8 mouse cellular contexts compared by ENCODE assay signal in genomic region chr15:99093291-99094258, GRCm38 (mm10). TPM values are rescaled to one million over a fixed set of nuclear protein-coding genes. Genes with fewer than 3 reads are reported as not detected.
A peak's percentile ranks its signal among the peaks of the same experiment; 100 is the strongest.
DNase-seq lines count a peak whose midpoint lies in the region; ATAC-seq and TF ChIP-seq lines count a peak whose summit lies in the region.

No protein-coding gene starts in this region.

- no peak for TF ChIP-seq RAD21 in CH12.LX (IDR thresholded peaks at IDR 0.05; ENCODE audit: low read depth, low read length)

- ATAC-seq in limb, embryonic 11.5 days (ENCODE audit: insufficient number of reproducible peaks, low FRiP score, low TSS enrichment, low read depth), result 0 out of 2 replicates have a peak, but pooled peaks have one; percentile 45

- no peak for DNase-seq in CH12.LX (ENCODE audit: extremely low read depth)
- DNase-seq in ES-E14 (ENCODE audit: low read depth, low spot score), result peak; percentile 79
- peak; percentile 80 for DNase-seq in embryonic facial prominence, embryonic 10.5 days (ENCODE audit: low spot score)
- peak; percentile 32 for DNase-seq in heart, postnatal 25 days (ENCODE audit: low spot score)
- DNase-seq in limb, embryonic 11.5 days (ENCODE audit: low spot score), result peak; percentile 68
- peak; percentile 81 for DNase-seq in mesoderm, embryonic 11.5 days (ENCODE audit: low read depth, low spot score)
- no peak for DNase-seq in urinary bladder, adult 2 months (ENCODE audit: low spot score)
- DNase-seq in urinary bladder, postnatal 4 days (ENCODE audit: low spot score in 2 of 2), result no peak

- H3K27ac ChIP-seq in CH12.LX (ENCODE audit: insufficient read depth, low read depth), result no peak overlapping the region
- H3K27ac ChIP-seq in ES-E14 (ENCODE audit: insufficient read depth, low read depth, low read length, poor library complexity, severe bottlenecking), result peak overlapping the region; percentile 33; the same call in 1 of the 2 replicates
- peak overlapping the region; percentile 81 for H3K27ac ChIP-seq in embryonic facial prominence, embryonic 10.5 days (replicated peaks)
- H3K27ac ChIP-seq in limb, embryonic 11.5 days (replicated peaks; ENCODE audit: low read depth, low read length), result no peak overlapping the region

- in situ Hi-C loops in CH12.LX (cut with MboI; ENCODE audit: low pct_ligation_motif_present, low pct_unique_long_range_greater_than_20kb, low sequenced_read_pairs) (no loop called here), ES-E14 (cut with MboI; ENCODE audit: low sequenced_read_pairs in 2 of 2, unreplicated experiment in 2 of 2) (loop anchor here in 1 of 2 experiments (25.0 kb wide), 1 partner anchor 306 kb away; the partner anchor contains the start of genes Wnt1 and Wnt10b)

- WGBS in embryonic facial prominence, embryonic 10.5 days, result under 1% methylated on average over 56 of the region's 56 CpGs
- under 1% methylated on average over 56 of the region's 56 CpGs for WGBS in limb, embryonic 11.5 days

- TF ChIP-seq CTCF in CH12.LX (conservative IDR thresholded peaks at IDR 0.05 in 1 of 2, IDR thresholded peaks at IDR 0.05 in 1 of 2; ENCODE audit: low read depth in 2 of 2, low read length in 2 of 2), result 0 out of 4 replicates have a peak, but pooled peaks of 1 of the 2 experiments have one; percentile 9

- no peak for TF ChIP-seq EP300 in CH12.LX (IDR thresholded peaks at IDR 0.05; ENCODE audit: low read length)

- no peak overlapping the region for H3K4me2 ChIP-seq in CH12.LX (ENCODE audit: insufficient read depth, low read depth, poor library complexity, severe bottlenecking)
- H3K4me2 ChIP-seq in limb, embryonic 11.5 days (ENCODE audit: low read depth, severe bottlenecking), result peak overlapping the region; percentile 75

- no peaks in the 10 kb centered on the region for H3K79me2 ChIP-seq in CH12.LX (replicated peaks; ENCODE audit: control insufficient read depth, extremely low read depth, insufficient read depth, poor library complexity, severe bottlenecking)

- H3K36me3 ChIP-seq in CH12.LX (replicated peaks in 1 of 2; ENCODE audit: control insufficient read depth in 1 of 2, insufficient read depth in 1 of 2, low read length in 1 of 2) (no peaks in the 10 kb centered on the region), ES-E14 (ENCODE audit: control insufficient read depth, insufficient read depth, low read length, poor library complexity, severe bottlenecking) (no peaks in the 10 kb centered on the region)
- no peaks in the 10 kb centered on the region for H3K36me3 ChIP-seq in embryonic facial prominence, embryonic 10.5 days (replicated peaks)
- H3K36me3 ChIP-seq in limb, embryonic 11.5 days (ENCODE audit: control insufficient read depth, insufficient read depth, low read length), result no peaks in the 10 kb centered on the region

- no peaks in the 10 kb centered on the region for H3K27me3 ChIP-seq in CH12.LX (replicated peaks)
- H3K27me3 ChIP-seq in embryonic facial prominence, embryonic 10.5 days (replicated peaks; ENCODE audit: low read depth, poor library complexity, severe bottlenecking), result peaks cover 98% of the 10 kb centered on the region
- H3K27me3 ChIP-seq in limb, embryonic 11.5 days (ENCODE audit: control insufficient read depth, insufficient read depth, low read length), result peaks cover 98% of the 10 kb centered on the region

- H3K9me3 ChIP-seq in CH12.LX (replicated peaks; ENCODE audit: low read length) (peaks cover 3% of the 10 kb centered on the region), ES-E14 (ENCODE audit: control insufficient read depth, insufficient read depth, low read depth, low read length) (no peaks in the 10 kb centered on the region)
- no peaks in the 10 kb centered on the region for H3K9me3 ChIP-seq in embryonic facial prominence, embryonic 10.5 days
- H3K9me3 ChIP-seq in limb, embryonic 11.5 days (ENCODE audit: control insufficient read depth, low read length), result no peaks in the 10 kb centered on the region

- dilution Hi-C loops in CH12.LX (cut with MboI; ENCODE audit: extremely low pct_ligation_motif_present, extremely low pct_unique_long_range_greater_than_20kb, low sequenced_read_pairs), result no loop called here

- TF ChIP-seq POLR2A in CH12.LX (IDR thresholded peaks at IDR 0.05; ENCODE audit: low read depth, low read length), result no peak

- H3K4me3 ChIP-seq in CH12.LX (replicated peaks in 1 of 3; ENCODE audit: low read depth in 2 of 3, low read length in 2 of 3, poor library complexity in 1 of 3) (no peak overlapping the region), ES-E14 (ENCODE audit: insufficient read depth in 1 of 2, low read depth in 1 of 2, low read length in 2 of 2, poor library complexity in 1 of 2, severe bottlenecking in 1 of 2) (peak overlapping the region; percentile 53 to 69)
- peak overlapping the region; percentile 63 for H3K4me3 ChIP-seq in embryonic facial prominence, embryonic 10.5 days
- peak overlapping the region; percentile 33 for H3K4me3 ChIP-seq in limb, embryonic 11.5 days (ENCODE audit: low read depth, low read length)

- peaks cover 3 to 13% of the 10 kb centered on the region in 2 experiments; a peak in 3 of 4 replicates for H3K4me1 ChIP-seq in CH12.LX (ENCODE audit: control insufficient read depth in 1 of 2, insufficient read depth in 2 of 2)
- H3K4me1 ChIP-seq in ES-E14 (ENCODE audit: control insufficient read depth in 2 of 2, insufficient read depth in 2 of 2, low read length in 2 of 2, poor library complexity in 1 of 2), result peaks cover 2 to 16% of the 10 kb centered on the region in 2 experiments; a peak in 2 of 4 replicates
- peaks cover 83% of the 10 kb centered on the region for H3K4me1 ChIP-seq in embryonic facial prominence, embryonic 10.5 days
- H3K4me1 ChIP-seq in limb, embryonic 11.5 days (ENCODE audit: control insufficient read depth, insufficient read depth, low read length), result peaks cover 30% of the 10 kb centered on the region

- intact Hi-C loops in heart, postnatal 25 days (cut with DNase I), result no loop called here

- H3K9ac ChIP-seq in CH12.LX (ENCODE audit: insufficient read depth, low read depth) (no peak overlapping the region), ES-E14 (ENCODE audit: insufficient read depth, low read depth, low read length, poor library complexity, severe bottlenecking) (peak overlapping the region; percentile 47; the same call in 1 of the 2 replicates)
- peak overlapping the region; percentile 45; the same call in 1 of the 2 replicates for H3K9ac ChIP-seq in limb, embryonic 11.5 days (ENCODE audit: low read length)

TF ChIP-seq in CH12.LX, 34 proteins besides CTCF, POLR2A, EP300 and RAD21 (continues in another document):
- TF ChIP-seq ZMIZ1 (IDR thresholded peaks at IDR 0.05; ENCODE audit: low read depth, low read length) (no peak), E2F4 (IDR thresholded peaks at IDR 0.05; ENCODE audit: insufficient replicate concordance, low read depth, low read length) (no peak)

TF ChIP-seq in ES-E14, 5 proteins besides CTCF, POLR2A, EP300 and RAD21 (continues in another document):
- no peak for TF ChIP-seq CHD2 (IDR thresholded peaks at IDR 0.05; ENCODE audit: low read depth, low read length)
- TF ChIP-seq HCFC1 (IDR thresholded peaks at IDR 0.05; ENCODE audit: borderline replicate concordance, insufficient read depth, low read length), result no peak

RNA-seq across cellular contexts. Expression of gene Dnajc22, which starts 0.6 kb away (rescaled TPM):
- total RNA-seq in CH12.LX (2012; rRNA removed) (10.0 and 10.6 TPM in 2 replicates), CH12.LX (2014; rRNA removed) (20.4 and 24.2 TPM in 2 replicates), ES-E14 (2012; rRNA removed) (8.6 and 16.7 TPM in 2 replicates)
- polyA plus RNA-seq in CH12.LX (2012; ENCODE audit: insufficient read length, low read depth), result 12.4 and 14.5 TPM in 2 replicates
- polyA plus RNA-seq in embryonic facial prominence, embryonic 10.5 days (2016; fragmentation: Nextera tagmentation; extraction: Ambion mirVana), result 1.1 and 1.6 TPM in 2 replicates
- under 1 TPM; 0.16 to 0.45 TPM for total RNA-seq in heart, postnatal 25 days (2021)
- 0.61 and 0.62 TPM in 2 replicates for polyA plus RNA-seq in limb, embryonic 11.5 days (2014; fragmentation: Nextera tagmentation; extraction: Ambion mirVana)
- 0.10 TPM in 1 of 2 replicates, not detected in the other for polyA plus RNA-seq in urinary bladder, adult 2 months (2012; rRNA removed)

RNA-seq across cellular contexts. Expression of gene C1ql4, which starts 6.0 kb away (rescaled TPM):
- total RNA-seq in CH12.LX (2012; rRNA removed) (0.08 TPM in 1 of 2 replicates, not detected in the other), CH12.LX (2014; rRNA removed) (not detected in 2 replicates), ES-E14 (2012; rRNA removed) (3.1 and 3.7 TPM in 2 replicates)
- not detected in 2 replicates for polyA plus RNA-seq in CH12.LX (2012; ENCODE audit: insufficient read length, low read depth)
- 0.36 and 0.52 TPM in 2 replicates for polyA plus RNA-seq in embryonic facial prominence, embryonic 10.5 days (2016; fragmentation: Nextera tagmentation; extraction: Ambion mirVana)
- total RNA-seq in heart, postnatal 25 days (2021), result not detected
- polyA plus RNA-seq in limb, embryonic 11.5 days (2014; fragmentation: Nextera tagmentation; extraction: Ambion mirVana), result not detected in 2 replicates
- not detected in 2 replicates for polyA plus RNA-seq in urinary bladder, adult 2 months (2012; rRNA removed)

RNA-seq across cellular contexts. Expression of gene Troap, which starts 19.2 kb away (rescaled TPM):
- total RNA-seq in CH12.LX (2012; rRNA removed), result 17.8 and 25.0 TPM in 2 replicates
- 19.2 and 20.2 TPM in 2 replicates for total RNA-seq in CH12.LX (2014; rRNA removed)
- polyA plus RNA-seq in CH12.LX (2012; ENCODE audit: insufficient read length, low read depth), result 61.0 and 74.2 TPM in 2 replicates
- total RNA-seq in ES-E14 (2012; rRNA removed), result 27.8 and 32.1 TPM in 2 replicates
- polyA plus RNA-seq in embryonic facial prominence, embryonic 10.5 days (2016; fragmentation: Nextera tagmentation; extraction: Ambion mirVana), result 49.8 and 53.1 TPM in 2 replicates
- under 1 TPM; 0.13 to 0.67 TPM for total RNA-seq in heart, postnatal 25 days (2021)
- 33.4 and 37.2 TPM in 2 replicates for polyA plus RNA-seq in limb, embryonic 11.5 days (2014; fragmentation: Nextera tagmentation; extraction: Ambion mirVana)
- polyA plus RNA-seq in urinary bladder, adult 2 months (2012; rRNA removed), result 0.78 and 1.5 TPM in 2 replicates

RNA-seq across cellular contexts. Expression of gene Spats2, which starts 32.1 kb away (rescaled TPM):
- total RNA-seq in CH12.LX (2012; rRNA removed), result 26.5 and 27.1 TPM in 2 replicates
- total RNA-seq in CH12.LX (2014; rRNA removed), result 68.3 and 81.0 TPM in 2 replicates
- polyA plus RNA-seq in CH12.LX (2012; ENCODE audit: insufficient read length, low read depth), result 79.5 and 81.0 TPM in 2 replicates
- total RNA-seq in ES-E14 (2012; rRNA removed), result 21.1 and 21.7 TPM in 2 replicates
- 60.1 and 62.1 TPM in 2 replicates for polyA plus RNA-seq in embryonic facial prominence, embryonic 10.5 days (2016; fragmentation: Nextera tagmentation; extraction: Ambion mirVana)
- 1 to 10 TPM; 7.7 to 7.9 TPM for total RNA-seq in heart, postnatal 25 days (2021)
- polyA plus RNA-seq in limb, embryonic 11.5 days (2014; fragmentation: Nextera tagmentation; extraction: Ambion mirVana), result 69.2 and 70.1 TPM in 2 replicates
- polyA plus RNA-seq in urinary bladder, adult 2 months (2012; rRNA removed), result 14.2 and 14.3 TPM in 2 replicates

RNA-seq across cellular contexts. Expression of gene Prph, which starts 38.6 kb away (rescaled TPM):
- not detected in 2 replicates for total RNA-seq in CH12.LX (2012; rRNA removed)
- total RNA-seq in CH12.LX (2014; rRNA removed), result 0.12 TPM in 1 of 2 replicates, not detected in the other
- polyA plus RNA-seq in CH12.LX (2012; ENCODE audit: insufficient read length, low read depth), result not detected in 2 replicates
- total RNA-seq in ES-E14 (2012; rRNA removed), result 15.1 and 20.6 TPM in 2 replicates
- polyA plus RNA-seq in embryonic facial prominence, embryonic 10.5 days (2016; fragmentation: Nextera tagmentation; extraction: Ambion mirVana), result 3.7 and 6.3 TPM in 2 replicates
- under 1 TPM; 0.14 to 0.42 TPM for total RNA-seq in heart, postnatal 25 days (2021)
- 0.10 and 0.11 TPM in 2 replicates for polyA plus RNA-seq in limb, embryonic 11.5 days (2014; fragmentation: Nextera tagmentation; extraction: Ambion mirVana)
- 6.4 and 7.1 TPM in 2 replicates for polyA plus RNA-seq in urinary bladder, adult 2 months (2012; rRNA removed)

Comparison
In these comparisons a context has a peak if more than half of its experiments do, and no peak if none do; other contexts are left out.
1. DNase-seq: peak in ES-E14 (single experiment), embryonic facial prominence, embryonic 10.5 days (single experiment), heart, postnatal 25 days (single experiment), limb, embryonic 11.5 days (single experiment) and mesoderm, embryonic 11.5 days (single experiment); none in CH12.LX (single experiment), urinary bladder, adult 2 months (single experiment) and urinary bladder, postnatal 4 days (0 of 2).
2. H3K27ac ChIP-seq: peak in ES-E14 (single experiment) and embryonic facial prominence, embryonic 10.5 days (single experiment); none in CH12.LX (single experiment) and limb, embryonic 11.5 days (single experiment).
3. H3K4me3 ChIP-seq: peak in ES-E14 (2 of 2), embryonic facial prominence, embryonic 10.5 days (single experiment) and limb, embryonic 11.5 days (single experiment); none in CH12.LX (0 of 3).
4. RNA of gene Troap, which starts 19.2 kb away (polyA plus RNA-seq): 61.0 to 74.2 TPM in CH12.LX, 49.8 to 53.1 TPM in embryonic facial prominence, embryonic 10.5 days and 33.4 to 37.2 TPM in limb, embryonic 11.5 days; 0.78 to 1.5 TPM in urinary bladder, adult 2 months; every median in the first group is over 10 times any median in the second.